ENCODE assay signal across 9 mouse cellular contexts in the genomic region with DNA sequence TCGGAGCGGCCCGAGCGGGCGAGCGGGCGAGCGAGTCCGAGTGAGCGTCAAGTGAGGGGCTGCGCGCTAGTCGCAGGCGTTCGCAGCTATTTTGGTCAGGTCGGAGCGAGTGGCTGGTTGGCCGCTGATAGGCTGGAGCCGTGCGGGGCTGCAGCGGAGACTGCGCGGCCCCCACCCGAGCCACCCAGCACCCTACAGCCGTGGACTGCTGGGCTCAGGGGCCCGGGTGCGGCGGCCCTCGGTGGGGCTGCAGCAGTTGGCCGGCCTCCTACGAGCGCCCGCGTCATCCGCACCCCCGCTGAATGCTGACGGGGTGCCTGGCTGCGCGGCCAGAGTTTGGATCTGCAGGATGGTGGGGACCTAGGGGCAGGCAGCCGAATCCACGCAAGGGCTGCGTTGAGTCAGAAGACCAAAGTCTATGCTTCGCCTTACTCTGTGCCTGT. TPM values are rescaled to one million over a fixed set of nuclear protein-coding genes. Genes with fewer than 3 reads are reported as not detected.
DNase-seq lines count a peak whose midpoint lies in the region; ATAC-seq and TF ChIP-seq lines count a peak whose summit lies in the region.
"Had no signal": no experiment of that assay in that cellular context is flagged by ENCODE, and none has a peak within 500 bp of the region (broad histone marks: within the 10 kb centered on the region; RNA-seq: fewer than 3 reads in every experiment).

No protein-coding gene starts in this region.

- H3K9me3 ChIP-seq in embryonic facial prominence, embryonic 15.5 days (replicated peaks) = no peaks in the 10 kb centered on the region
- H3K9me3 ChIP-seq in hindbrain, embryonic 12.5 days (replicated peaks) = no peaks in the 10 kb centered on the region
- H3K9me3 ChIP-seq in midbrain, postnatal 0 days (ENCODE audit: low read length) = no peaks in the 10 kb centered on the region

- peak overlapping the region; percentile 100 for H3K4me2 ChIP-seq in embryonic facial prominence, embryonic 15.5 days (replicated peaks)
- peak overlapping the region; percentile 97 for H3K4me2 ChIP-seq in hindbrain, embryonic 12.5 days (replicated peaks)
- H3K4me2 ChIP-seq in midbrain, postnatal 0 days (ENCODE audit: low read depth, low read length, poor library complexity, severe bottlenecking) = peak overlapping the region; percentile 94

- peak overlapping the region; percentile 55 for H3K9ac ChIP-seq in embryonic facial prominence, embryonic 15.5 days
- H3K9ac ChIP-seq in hindbrain, embryonic 12.5 days = peak overlapping the region; percentile 92
- H3K9ac ChIP-seq in midbrain, postnatal 0 days (replicated peaks; ENCODE audit: low read length, poor library complexity, severe bottlenecking) = peak overlapping the region; percentile 96

- no peak for TF ChIP-seq CTCF in midbrain, postnatal 0 days (IDR thresholded peaks at IDR 0.05)

- H3K27me3 ChIP-seq in embryonic facial prominence, embryonic 15.5 days = peaks cover 23% of the 10 kb centered on the region
- H3K27me3 ChIP-seq in hindbrain, embryonic 12.5 days = peaks cover 12% of the 10 kb centered on the region
- no peaks in the 10 kb centered on the region for H3K27me3 ChIP-seq in midbrain, postnatal 0 days (ENCODE audit: insufficient read depth, low read length)

- peak; percentile 71 to 85 for DNase-seq in adrenal gland, adult (ENCODE audit: inconsistent age in 2 of 2, low spot score in 1 of 2)
- no peak for DNase-seq in adrenal gland, postnatal 4 days (ENCODE audit: low spot score in 2 of 2)
- peak; percentile 67 for DNase-seq in adrenal gland, postnatal 14 days
- peak; percentile 60 for DNase-seq in left cerebral cortex, postnatal 4 days
- DNase-seq in midbrain, postnatal 0 days (ENCODE audit: low spot score) = peak; percentile 67
- DNase-seq in natural killer cell, adult 2 months (ENCODE audit: low spot score in 2 of 2) = no peak

- peak; percentile 35; the same call in 1 of the 2 replicates for ATAC-seq in embryonic facial prominence, embryonic 15.5 days (ENCODE audit: insufficient number of reproducible peaks, low FRiP score, low TSS enrichment, low read depth)
- ATAC-seq in hindbrain, embryonic 12.5 days (ENCODE audit: low FRiP score) = peak; percentile 76
- peak; percentile 84 for ATAC-seq in midbrain, postnatal 0 days (ENCODE audit: low FRiP score)

- 2% methylated on average over 43 of the region's 43 CpGs for WGBS in embryonic facial prominence, embryonic 15.5 days
- 2% methylated on average over 38 of the region's 43 CpGs for WGBS in hindbrain, embryonic 12.5 days
- under 1% methylated on average over 33 of the region's 43 CpGs for WGBS in midbrain, postnatal 0 days

- H3K36me3 ChIP-seq in embryonic facial prominence, embryonic 15.5 days = peaks cover 5% of the 10 kb centered on the region; the same call in 1 of the 2 replicates
- no peaks in the 10 kb centered on the region for H3K36me3 ChIP-seq in hindbrain, embryonic 12.5 days
- no peaks in the 10 kb centered on the region for H3K36me3 ChIP-seq in midbrain, postnatal 0 days (ENCODE audit: insufficient read depth, low read length)

- H3K4me1 ChIP-seq in embryonic facial prominence, embryonic 15.5 days = peaks cover 26% of the 10 kb centered on the region
- H3K4me1 ChIP-seq in hindbrain, embryonic 12.5 days = peaks cover 38% of the 10 kb centered on the region
- H3K4me1 ChIP-seq in midbrain, postnatal 0 days (ENCODE audit: insufficient read depth, low read length) = peaks cover 18% of the 10 kb centered on the region; the same call in 1 of the 2 replicates

- H3K27ac ChIP-seq in embryonic facial prominence, embryonic 15.5 days (replicated peaks) = no peak overlapping the region
- H3K27ac ChIP-seq in hindbrain, embryonic 12.5 days = peak overlapping the region; percentile 95
- H3K27ac ChIP-seq in midbrain, postnatal 0 days (ENCODE audit: low read depth, low read length) = peak overlapping the region; percentile 91

- intact Hi-C loops in left cerebral cortex, postnatal 4 days (cut with DNase I) = loop anchor here (2.0 to 10.0 kb wide), 3 partner anchors 189 to 311 kb away; no protein-coding TSS in a partner anchor

- peak overlapping the region; percentile 62 for H3K4me3 ChIP-seq in embryonic facial prominence, embryonic 15.5 days (replicated peaks)
- peak overlapping the region; percentile 80 for H3K4me3 ChIP-seq in hindbrain, embryonic 12.5 days
- H3K4me3 ChIP-seq in midbrain, postnatal 0 days (ENCODE audit: low read depth, low read length) = peak overlapping the region; percentile 91

RNA-seq across cellular contexts. Expression of a gene that starts 1.9 kb away (rescaled TPM):
- 1 to 10 TPM; 6.4 to 7.0 TPM for total RNA-seq in adrenal gland, postnatal 4 days (2021)
- 6.0 and 6.7 TPM in 2 replicates for total RNA-seq in adrenal gland, postnatal 14 days (2021)
- polyA plus RNA-seq in embryonic facial prominence, embryonic 15.5 days (2015; fragmentation: Nextera tagmentation; extraction: Ambion mirVana) = 1.2 and 1.5 TPM in 2 replicates
- 3.6 and 4.6 TPM in 2 replicates for polyA plus RNA-seq in hindbrain, embryonic 12.5 days (2016; fragmentation: Nextera tagmentation; extraction: Ambion mirVana)
- total RNA-seq in left cerebral cortex, postnatal 4 days (2021) = 10 to 100 TPM; 46.2 to 46.7 TPM
- total RNA-seq in midbrain, postnatal 0 days (2014; rRNA removed) = 45.0 and 61.2 TPM in 2 replicates
- 5.8 and 5.9 TPM in 2 replicates for polyA plus RNA-seq in midbrain, postnatal 0 days (2015; fragmentation: Nextera tagmentation; extraction: Ambion mirVana)
- total RNA-seq: neutrophil, adult 5-6 weeks had no signal

Comparison
In these comparisons a context has a peak if more than half of its experiments do, and no peak if none do; other contexts are left out.
1. DNase-seq: peak in adrenal gland, adult (2 of 2), adrenal gland, postnatal 14 days (single experiment), left cerebral cortex, postnatal 4 days (single experiment) and midbrain, postnatal 0 days (single experiment); none in adrenal gland, postnatal 4 days (0 of 2) and natural killer cell, adult 2 months (0 of 2).
2. Peak in every context shown above with its lines, with median percentiles within 50 percentile points of each other: ATAC-seq, H3K4me2 ChIP-seq, H3K4me3 ChIP-seq and H3K9ac ChIP-seq.